20 mouse cellular contexts compared by ENCODE assay signal in genomic region chr6:114440788-114441453, GRCm38 (mm10). TPM values are rescaled to one million over a fixed set of nuclear protein-coding genes. Genes with fewer than 3 reads are reported as not detected.
A peak's percentile ranks its signal among the peaks of the same experiment; 100 is the strongest.
DNase-seq lines count a peak whose midpoint lies in the region; ATAC-seq and TF ChIP-seq lines count a peak whose summit lies in the region.
"Had no signal": no experiment of that assay in that cellular context is flagged by ENCODE, and none has a peak within 500 bp of the region (broad histone marks: within the 10 kb centered on the region; RNA-seq: fewer than 3 reads in every experiment).

No protein-coding gene starts in this region.

- H3K4me2 ChIP-seq in midbrain, embryonic 13.5 days (replicated peaks) = no peak overlapping the region
- no peak overlapping the region for H3K4me2 ChIP-seq in midbrain, embryonic 11.5 days
- H3K4me2 ChIP-seq in midbrain, postnatal 0 days (ENCODE audit: low read depth, low read length, poor library complexity, severe bottlenecking) = no peak overlapping the region
- H3K4me2 ChIP-seq: embryonic facial prominence, embryonic 15.5 days; liver, embryonic 15.5 days; stomach, embryonic 15.5 days had no signal

- no peaks in the 10 kb centered on the region for H3K27me3 ChIP-seq in midbrain, embryonic 13.5 days
- H3K27me3 ChIP-seq in midbrain, embryonic 11.5 days (ENCODE audit: control insufficient read depth, insufficient read depth, low read length) = no peaks in the 10 kb centered on the region
- no peaks in the 10 kb centered on the region for H3K27me3 ChIP-seq in embryonic facial prominence, embryonic 10.5 days (replicated peaks; ENCODE audit: low read depth, poor library complexity, severe bottlenecking)
- H3K27me3 ChIP-seq in midbrain, postnatal 0 days (ENCODE audit: insufficient read depth, low read length) = no peaks in the 10 kb centered on the region
- H3K27me3 ChIP-seq: embryonic facial prominence, embryonic 15.5 days; liver, embryonic 15.5 days; stomach, embryonic 15.5 days had no signal

- no peaks in the 10 kb centered on the region for H3K36me3 ChIP-seq in midbrain, embryonic 13.5 days
- no peaks in the 10 kb centered on the region for H3K36me3 ChIP-seq in midbrain, embryonic 11.5 days (ENCODE audit: control insufficient read depth, insufficient read depth, low read length)
- no peaks in the 10 kb centered on the region for H3K36me3 ChIP-seq in embryonic facial prominence, embryonic 10.5 days (replicated peaks)
- no peaks in the 10 kb centered on the region for H3K36me3 ChIP-seq in midbrain, postnatal 0 days (ENCODE audit: insufficient read depth, low read length)
- H3K36me3 ChIP-seq: embryonic facial prominence, embryonic 15.5 days; heart, embryonic 10.5 days; liver, embryonic 15.5 days; stomach, embryonic 15.5 days had no signal

- no peaks in the 10 kb centered on the region for H3K4me1 ChIP-seq in midbrain, embryonic 13.5 days (replicated peaks)
- H3K4me1 ChIP-seq in midbrain, embryonic 11.5 days (ENCODE audit: control insufficient read depth, insufficient read depth, low read length) = no peaks in the 10 kb centered on the region
- peaks cover 8% of the 10 kb centered on the region for H3K4me1 ChIP-seq in embryonic facial prominence, embryonic 10.5 days
- no peaks in the 10 kb centered on the region for H3K4me1 ChIP-seq in midbrain, postnatal 0 days (ENCODE audit: insufficient read depth, low read length)
- H3K4me1 ChIP-seq: embryonic facial prominence, embryonic 15.5 days; heart, embryonic 10.5 days; liver, embryonic 15.5 days; stomach, embryonic 15.5 days had no signal

- no peaks in the 10 kb centered on the region for H3K9me3 ChIP-seq in midbrain, embryonic 13.5 days
- no peaks in the 10 kb centered on the region for H3K9me3 ChIP-seq in midbrain, embryonic 11.5 days (ENCODE audit: control insufficient read depth, low read length)
- no peaks in the 10 kb centered on the region for H3K9me3 ChIP-seq in embryonic facial prominence, embryonic 10.5 days
- H3K9me3 ChIP-seq in midbrain, postnatal 0 days (ENCODE audit: low read length) = no peaks in the 10 kb centered on the region
- H3K9me3 ChIP-seq: heart, embryonic 10.5 days; liver, embryonic 15.5 days; stomach, embryonic 15.5 days had no signal

- DNase-seq in midbrain, embryonic 11.5 days (ENCODE audit: low spot score, missing footprints) = no peak
- DNase-seq in brain, embryonic 14.5 days (ENCODE audit: low read depth) = peak; percentile 47
- peak; percentile 23 for DNase-seq in embryonic facial prominence, embryonic 10.5 days (ENCODE audit: low spot score)
- peak; percentile 10 for DNase-seq in midbrain, postnatal 0 days (ENCODE audit: low spot score)
- DNase-seq in kidney, postnatal 14 days = no peak
- DNase-seq in heart, adult 8-10 months (ENCODE audit: low spot score) = no peak
- DNase-seq: cerebellum, postnatal 25 days; embryo, embryonic 11 days; gastrocnemius, postnatal 36 days; kidney, adult 18-20 months; layer of hippocampus, postnatal 36 days had no signal

- H3K4me3 ChIP-seq in midbrain, embryonic 13.5 days (replicated peaks) = no peak overlapping the region
- no peak overlapping the region for H3K4me3 ChIP-seq in midbrain, embryonic 11.5 days (ENCODE audit: low read depth, low read length)
- no peak overlapping the region for H3K4me3 ChIP-seq in embryonic facial prominence, embryonic 10.5 days
- no peak overlapping the region for H3K4me3 ChIP-seq in midbrain, postnatal 0 days (ENCODE audit: low read depth, low read length)
- H3K4me3 ChIP-seq: embryonic facial prominence, embryonic 15.5 days; heart, embryonic 10.5 days; layer of hippocampus, adult 2 months; liver, embryonic 15.5 days; stomach, embryonic 15.5 days had no signal

- H3K9ac ChIP-seq in midbrain, embryonic 13.5 days (replicated peaks) = no peak overlapping the region
- H3K9ac ChIP-seq in midbrain, embryonic 11.5 days (ENCODE audit: low read length) = no peak overlapping the region
- H3K9ac ChIP-seq in midbrain, postnatal 0 days (replicated peaks; ENCODE audit: low read length, poor library complexity, severe bottlenecking) = no peak overlapping the region
- H3K9ac ChIP-seq: embryonic facial prominence, embryonic 15.5 days; liver, embryonic 15.5 days; stomach, embryonic 15.5 days had no signal

- TF ChIP-seq POLR2A in brain, embryonic 14.5 days (IDR thresholded peaks at IDR 0.05; ENCODE audit: borderline replicate concordance, extremely low read depth, insufficient read depth, insufficient read length, poor library complexity, severe bottlenecking) = no peak

- no peak for TF ChIP-seq CTCF in brain, embryonic 14.5 days (IDR thresholded peaks at IDR 0.05; ENCODE audit: borderline replicate concordance, extremely low read depth, insufficient read depth, insufficient read length)
- TF ChIP-seq CTCF in midbrain, postnatal 0 days (IDR thresholded peaks at IDR 0.05) = no peak

- H3K27ac ChIP-seq in midbrain, embryonic 13.5 days = no peak overlapping the region
- H3K27ac ChIP-seq in midbrain, embryonic 11.5 days (ENCODE audit: low read depth, low read length) = no peak overlapping the region
- no peak overlapping the region for H3K27ac ChIP-seq in embryonic facial prominence, embryonic 10.5 days (replicated peaks)
- no peak overlapping the region for H3K27ac ChIP-seq in midbrain, postnatal 0 days (ENCODE audit: low read depth, low read length)
- H3K27ac ChIP-seq: embryonic facial prominence, embryonic 15.5 days; heart, embryonic 10.5 days; kidney, postnatal 0 days; layer of hippocampus, adult 2 months; liver, embryonic 15.5 days; stomach, embryonic 15.5 days had no signal

- ATAC-seq in midbrain, embryonic 13.5 days = peak; percentile 66
- ATAC-seq in midbrain, embryonic 11.5 days (ENCODE audit: low FRiP score) = no peak
- no peak for ATAC-seq in midbrain, postnatal 0 days (ENCODE audit: low FRiP score)

- WGBS in midbrain, embryonic 13.5 days = 48% methylated on average over 10 of the region's 10 CpGs
- WGBS in midbrain, embryonic 11.5 days = 48% methylated on average over 10 of the region's 10 CpGs
- 38% methylated on average over 10 of the region's 10 CpGs for whole genome bisulfite sequencing in embryonic facial prominence, embryonic 10.5 days
- 45% methylated on average over 9 of the region's 10 CpGs for WGBS in midbrain, postnatal 0 days

RNA-seq across cellular contexts. Expression of gene Hrh1, which starts 43.2 kb away (rescaled TPM):
- polyA plus RNA-seq in midbrain, embryonic 13.5 days (2015; fragmentation: Nextera tagmentation; extraction: Ambion mirVana) = 0.35 and 0.52 TPM in 2 replicates
- polyA plus RNA-seq in midbrain, embryonic 11.5 days (2014; fragmentation: Nextera tagmentation; extraction: Ambion mirVana) = 0.07 and 0.17 TPM in 2 replicates
- polyA plus RNA-seq in brain, embryonic 14.5 days (2012; rRNA removed) = 0.42 and 0.50 TPM in 2 replicates
- 0.15 and 0.30 TPM in 2 replicates for polyA plus RNA-seq in embryonic facial prominence, embryonic 10.5 days (2016; fragmentation: Nextera tagmentation; extraction: Ambion mirVana)
- total RNA-seq in midbrain, postnatal 0 days (2014; rRNA removed) = 1.9 and 2.4 TPM in 2 replicates
- 1.6 and 1.9 TPM in 2 replicates for polyA plus RNA-seq in midbrain, postnatal 0 days (2015; fragmentation: Nextera tagmentation; extraction: Ambion mirVana)
- under 1 TPM; 0.31 to 0.69 (median 0.49) TPM for total RNA-seq in heart, adult 8-10 months (2022)
- total RNA-seq: megakaryocyte progenitor cell, adult 5-6 weeks had no signal
- polyA plus RNA-seq: heart, embryonic 10.5 days; heart, postnatal 0 days had no signal

Comparison
In these comparisons a context has a peak if more than half of its experiments do, and no peak if none do; other contexts are left out.
1. DNase-seq: peak in brain, embryonic 14.5 days (single experiment), embryonic facial prominence, embryonic 10.5 days (single experiment) and midbrain, postnatal 0 days (single experiment); none in midbrain, embryonic 11.5 days (single experiment), kidney, postnatal 14 days (single experiment) and heart, adult 8-10 months (single experiment).